Mouse (Mus musculus) layer of hippocampus, adult 11-12 months (tissue): ENCODE results near the gene Phactr2.
A peak's percentile ranks its signal among the peaks of the same experiment; 100 is the strongest.

Experiments
- DNase-seq: peaks from one replicate; pipeline ENCODE4 v3.0.0; 2022; ENCODE audit warnings: low spot score

Phactr2 gene

GRCm38 (mm10) chr10:13448283-13449045 lies 25.7 kb downstream of the Phactr2 start:
- DNase-seq: no peak

- no peak for DNase-seq
These were observed 27.4 kb downstream of the Phactr2 start for GRCm38 (mm10) chr10:13446791-13447249.

- DNase-seq: no peak
These were observed 30.0 kb downstream of the Phactr2 start for GRCm38 (mm10) chr10:13444257-13444656.

- no peak for DNase-seq
These were observed 30.6 kb downstream of the Phactr2 start for GRCm38 (mm10) chr10:13443647-13444046.

- no peak for DNase-seq
These were observed 33.9 kb downstream of the Phactr2 start for GRCm38 (mm10) chr10:13440292-13440691.

- no peak for DNase-seq
These were observed 35.9 kb downstream of the Phactr2 start for GRCm38 (mm10) chr10:13438118-13438821.

GRCm38 (mm10) chr10:13437011-13437410 lies 37.2 kb downstream of the Phactr2 start:
- no peak for DNase-seq

- no peak for DNase-seq
These were observed 41.2 kb downstream of the Phactr2 start for GRCm38 (mm10) chr10:13433016-13433415.

- no peak for DNase-seq
These were observed 42.3 kb downstream of the Phactr2 start for GRCm38 (mm10) chr10:13431641-13432540.

- DNase-seq: peak; percentile 70
These were observed 44.4 kb downstream of the Phactr2 start for GRCm38 (mm10) chr10:13429766-13430165.

- DNase-seq: no peak
These were observed 45.0 kb downstream of the Phactr2 start for GRCm38 (mm10) chr10:13429240-13429639.

- DNase-seq: no peak
These were observed 45.7 kb downstream of the Phactr2 start for GRCm38 (mm10) chr10:13428536-13428935.

GRCm38 (mm10) chr10:13427599-13427998 lies 46.6 kb downstream of the Phactr2 start:
- DNase-seq: no peak

GRCm38 (mm10) chr10:13425198-13425597 lies 49.0 kb downstream of the Phactr2 start:
- DNase-seq: no peak

- DNase-seq: no peak
These were observed 49.7 kb downstream of the Phactr2 start for GRCm38 (mm10) chr10:13424508-13424907.

GRCm38 (mm10) chr10:13424015-13424414 lies 50.2 kb downstream of the Phactr2 start:
- DNase-seq: no peak

- no peak for DNase-seq
These were observed 52.1 kb downstream of the Phactr2 start for GRCm38 (mm10) chr10:13422121-13422520.

GRCm38 (mm10) chr10:13419246-13419645 lies 55.0 kb downstream of the Phactr2 start:
- no peak for DNase-seq

GRCm38 (mm10) chr10:13415489-13416104 lies 58.6 kb downstream of the Phactr2 start:
- no peak for DNase-seq

- no peak for DNase-seq
These were observed 61.8 kb downstream of the Phactr2 start for GRCm38 (mm10) chr10:13412202-13412923.

GRCm38 (mm10) chr10:13411056-13411455 lies 63.2 kb downstream of the Phactr2 start:
- no peak for DNase-seq
